Mouse (Mus musculus) adrenal gland, postnatal 36 days (tissue): ENCODE measurements around the gene Rcsd1. TPM values are rescaled to one million over a fixed set of nuclear protein-coding genes. Genes with fewer than 3 reads are reported as not detected.
A peak's percentile ranks its signal among the peaks of the same experiment; 100 is the strongest.

ENCODE experiments used
- DNase-seq, 2 experiments: peaks; one replicate each; pipeline ENCODE4 v3.0.0; 2021; ENCODE audit warnings: mixed read lengths in 1 of 2
- total RNA-seq, 2 experiments: library from RNA; stranded (reverse); gene quantifications; 2 replicates each; pipeline ENCODE4 v1.2.3; 2021

The Rcsd1 gene
- total RNA-seq, 2 experiments from 2014 or later = 12.4 to 20.2 TPM

GRCm38 (mm10) chr1:165717711-165718542, 8.4 kb upstream of the Rcsd1 start:
- peak; percentile 36 to 48 for DNase-seq

GRCm38 (mm10) chr1:165716426-165716825, 6.9 kb upstream of the Rcsd1 start:
- DNase-seq = no peak

- DNase-seq = no peak
Observed at GRCm38 (mm10) chr1:165713798-165714197, 4.2 kb upstream of the Rcsd1 start.

- no peak for DNase-seq
Observed at GRCm38 (mm10) chr1:165711914-165712313, 2.4 kb upstream of the Rcsd1 start.

GRCm38 (mm10) chr1:165708686-165709380, 724 bp downstream of the Rcsd1 start:
- DNase-seq = no peak

GRCm38 (mm10) chr1:165707640-165708322, 1.8 kb downstream of the Rcsd1 start:
- peak; percentile 64 to 81 for DNase-seq

GRCm38 (mm10) chr1:165707241-165707639, 2.3 kb downstream of the Rcsd1 start:
- no peak for DNase-seq

GRCm38 (mm10) chr1:165706492-165706891, 3.1 kb downstream of the Rcsd1 start:
- DNase-seq = no peak

GRCm38 (mm10) chr1:165705868-165706348, 3.6 kb downstream of the Rcsd1 start:
- DNase-seq = no peak

- DNase-seq = no peak
Observed at GRCm38 (mm10) chr1:165705368-165705767, 4.2 kb downstream of the Rcsd1 start.

- DNase-seq = no peak
Observed at GRCm38 (mm10) chr1:165704841-165705240, 4.7 kb downstream of the Rcsd1 start.

GRCm38 (mm10) chr1:165702221-165703031, 7.1 kb downstream of the Rcsd1 start:
- no peak for DNase-seq

- no peak for DNase-seq
Observed at GRCm38 (mm10) chr1:165701562-165701961, 8.0 kb downstream of the Rcsd1 start.

- peak in 1 of 2 experiments; percentile 27 for DNase-seq
Observed at GRCm38 (mm10) chr1:165700933-165701518, 8.5 kb downstream of the Rcsd1 start.

GRCm38 (mm10) chr1:165700376-165700815, 9.2 kb downstream of the Rcsd1 start:
- DNase-seq = peak; percentile 45 to 57

GRCm38 (mm10) chr1:165697701-165698100, 11.9 kb downstream of the Rcsd1 start:
- DNase-seq = no peak

- DNase-seq = no peak
Observed at GRCm38 (mm10) chr1:165696870-165697269, 12.7 kb downstream of the Rcsd1 start.

GRCm38 (mm10) chr1:165696040-165696439, 13.5 kb downstream of the Rcsd1 start:
- no peak for DNase-seq

GRCm38 (mm10) chr1:165695392-165696014, 14.1 kb downstream of the Rcsd1 start:
- no peak for DNase-seq

- DNase-seq = no peak
Observed at GRCm38 (mm10) chr1:165693856-165694255, 15.7 kb downstream of the Rcsd1 start.

- DNase-seq = peak; percentile 52 to 61
Observed at GRCm38 (mm10) chr1:165691516-165691915, 18.0 kb downstream of the Rcsd1 start.
